Mouse (Mus musculus): ENCODE data around the gene Gm8879. TPM values are rescaled to one million over a fixed set of nuclear protein-coding genes. Genes with fewer than 3 reads are reported as not detected.
"Not testable (repeated sequence)": the region's sequence is repeated elsewhere in the genome, so short reads cannot be mapped to it uniquely, and the experiment has no call there.

The Gm8879 gene
- 0.26 and 0.47 TPM in 2 replicates for polyA plus RNA-seq (2012; rRNA removed)

GRCm38 (mm10) chr5:11127334-11127733 is at the start of gene Gm8879:
Gene Gm8879 (plus strand): TSS chr5:11127634.
- WGBS: no CpG with 5 or more reads among the region's 3 CpGs
- not testable (repeated sequence) for DNase-seq (ENCODE audit: low read depth, low spot score)

GRCm38 (mm10) chr5:11138031-11138430 is 10.6 kb downstream of the Gm8879 start:
- DNase-seq (ENCODE audit: low read depth, low spot score): not testable (repeated sequence)
- 94% methylated on average over 12 of the region's 12 CpGs for WGBS

Other genes starting within 250 kb of the Gm8879 start
- gene Gm8871, start 179.8 kb upstream of the Gm8879 start, polyA plus RNA-seq (2012; rRNA removed): 0.17 and 0.52 TPM in 2 replicates
- not detected in 2 replicates for gene Gm8857, start 179.8 kb upstream of the Gm8879 start, polyA plus RNA-seq (2012; rRNA removed)
- gene Gm5861, start 55.4 kb downstream of the Gm8879 start, polyA plus RNA-seq (2012; rRNA removed): 0.16 TPM in 1 of 2 replicates, not detected in the other
- 0.89 and 1.1 TPM in 2 replicates for gene Gm8890, start 128.4 kb downstream of the Gm8879 start, polyA plus RNA-seq (2012; rRNA removed)
- gene Speer1, start 213.9 kb downstream of the Gm8879 start, polyA plus RNA-seq (2012; rRNA removed): 0.20 and 0.26 TPM in 2 replicates